Mouse (Mus musculus): ENCODE measurements at regions not wholly inside any gene's neighbourhood (a gene's known extent, or its start where the extent isn't known, plus 50 kb on each side); places are given as distances from the start of the nearest gene placed in this dataset.
"Not testable (repeated sequence)": the region's sequence is repeated elsewhere in the genome, so short reads cannot be mapped to it uniquely, and the experiment has no call there.

DNA sequence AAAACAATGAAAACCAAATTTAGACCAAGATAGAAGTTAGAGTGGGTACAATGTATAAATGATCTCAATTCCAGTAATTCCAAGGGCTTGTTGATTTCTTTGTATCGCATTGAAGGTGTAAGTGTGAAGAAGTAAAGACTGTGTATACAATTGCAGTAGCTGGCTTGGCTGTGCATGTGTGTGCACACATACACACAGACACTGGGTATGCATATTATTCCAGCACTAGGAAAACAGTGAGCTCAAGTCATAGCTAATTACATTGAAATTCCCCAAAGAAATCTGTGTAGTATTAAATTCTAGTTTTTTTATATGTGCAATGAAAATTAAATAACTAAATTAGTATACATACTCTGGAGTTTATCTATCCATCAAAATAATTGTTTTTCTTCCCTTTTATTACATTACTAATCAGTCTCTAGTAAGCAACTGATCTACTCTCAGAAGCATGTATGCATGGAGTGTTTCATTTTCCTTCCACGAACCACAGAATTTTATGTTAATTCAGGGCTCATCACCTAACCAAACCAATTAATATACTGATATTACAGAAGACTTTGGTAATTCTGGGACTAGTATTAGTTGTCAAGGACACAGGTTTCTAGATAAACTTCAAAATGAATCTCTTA is 56.5 kb downstream of the Gm8797 start:
- H3K27ac ChIP-seq (replicated peaks), result no peak overlapping the region
- WGBS, result 78% methylated on average over 2 of the region's 2 CpGs
- H3K4me3 ChIP-seq, result no peak overlapping the region
- ATAC-seq (ENCODE audit: low read depth), result peak; percentile 61; the same call in 1 of the 2 replicates
- no peaks in the 10 kb centered on the region for H3K27me3 ChIP-seq
- no peaks in the 10 kb centered on the region for H3K9me3 ChIP-seq
- no peak overlapping the region for H3K4me2 ChIP-seq
- no peak overlapping the region for H3K9ac ChIP-seq
- H3K4me1 ChIP-seq (replicated peaks), result no peaks in the 10 kb centered on the region
- H3K36me3 ChIP-seq, result no peaks in the 10 kb centered on the region

DNA sequence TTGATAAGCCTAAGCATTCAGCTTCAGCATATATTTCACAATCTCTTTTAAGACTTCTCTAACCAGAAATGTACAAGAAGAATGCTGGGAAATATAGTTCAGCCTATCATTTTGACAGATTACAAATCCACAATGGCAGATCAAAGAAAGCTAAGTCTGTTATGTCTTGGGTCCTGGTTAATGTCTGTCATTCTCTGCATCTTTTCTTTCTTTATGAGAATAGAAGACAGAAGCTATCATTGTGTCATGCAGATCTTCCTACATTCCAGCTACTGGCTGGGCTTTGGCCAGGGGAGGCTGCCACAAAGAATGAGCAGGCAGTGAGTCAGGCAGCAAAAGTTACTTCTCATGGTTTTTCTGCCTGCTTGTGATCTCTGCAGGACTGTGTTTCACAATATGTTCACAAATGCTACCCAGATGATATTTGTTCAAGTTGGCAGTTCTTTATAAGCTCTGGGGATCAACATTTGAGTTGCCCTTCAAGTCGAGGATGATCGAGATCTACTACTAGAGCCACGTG is 60.5 kb downstream of the Gm8797 start:
- H3K4me1 ChIP-seq (replicated peaks), result no peaks in the 10 kb centered on the region

DNA sequence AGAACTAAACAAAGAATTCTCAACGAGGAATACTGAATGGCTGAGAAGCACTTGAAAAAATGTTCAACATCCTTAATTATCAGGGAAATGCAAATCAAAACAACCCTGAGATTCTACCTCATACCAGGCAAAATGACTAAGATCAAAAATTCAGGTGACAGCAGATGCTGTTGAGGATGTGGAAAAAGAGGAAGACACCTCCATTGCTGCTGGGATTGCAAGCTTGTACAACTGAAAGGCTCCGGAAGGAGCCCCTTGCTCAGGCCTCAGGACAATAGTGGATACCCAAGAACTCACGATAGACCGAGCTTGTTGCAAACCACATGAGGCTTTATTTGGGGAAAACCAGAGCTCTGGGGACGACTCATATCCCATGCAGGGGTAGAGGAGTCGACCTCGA is 69.6 kb downstream of the Gm8797 start:
- ATAC-seq (ENCODE audit: low read depth); H3K4me3 ChIP-seq; H3K9me3 ChIP-seq; H3K4me1 ChIP-seq (replicated peaks); H3K27ac ChIP-seq (replicated peaks); H3K36me3 ChIP-seq; H3K4me2 ChIP-seq; H3K27me3 ChIP-seq; H3K9ac ChIP-seq: not testable (repeated sequence)
- WGBS, result 88% methylated on average over 7 of the region's 7 CpGs

More for the DNA sequence above, 60.5 kb downstream of the Gm8797 start:
- no peak overlapping the region for H3K4me3 ChIP-seq
- H3K27ac ChIP-seq (replicated peaks), result no peak overlapping the region
- H3K9ac ChIP-seq, result no peak overlapping the region
- no peak overlapping the region for H3K4me2 ChIP-seq
- no peaks in the 10 kb centered on the region for H3K9me3 ChIP-seq
- no peaks in the 10 kb centered on the region for H3K27me3 ChIP-seq
- H3K36me3 ChIP-seq, result no peaks in the 10 kb centered on the region
- no peak for ATAC-seq (ENCODE audit: low read depth)
- 89% methylated on average over 3 of the region's 3 CpGs for WGBS

DNA sequence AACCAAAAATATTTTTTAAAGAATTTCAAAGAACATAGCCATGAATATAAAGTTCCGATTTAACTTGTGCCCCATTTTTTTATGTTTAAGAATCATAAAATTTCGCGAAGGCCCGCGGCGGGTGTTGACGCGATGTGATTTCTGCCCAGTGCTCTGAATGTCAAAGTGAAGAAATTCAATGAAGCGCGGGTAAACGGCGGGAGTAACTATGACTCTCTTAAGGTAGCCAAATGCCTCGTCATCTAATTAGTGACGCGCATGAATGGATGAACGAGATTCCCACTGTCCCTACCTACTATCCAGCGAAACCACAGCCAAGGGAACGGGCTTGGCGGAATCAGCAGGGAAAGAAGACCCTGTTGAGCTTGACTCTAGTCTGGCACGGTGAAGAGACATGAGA is 109.6 kb downstream of the Gm8797 start:
- not testable (repeated sequence) for ATAC-seq (ENCODE audit: low read depth); H3K9ac ChIP-seq; H3K4me2 ChIP-seq; H3K27me3 ChIP-seq; H3K4me3 ChIP-seq; H3K9me3 ChIP-seq; H3K4me1 ChIP-seq (replicated peaks); H3K27ac ChIP-seq (replicated peaks); H3K36me3 ChIP-seq
- WGBS, result 27% methylated on average over 20 of the region's 20 CpGs

DNA sequence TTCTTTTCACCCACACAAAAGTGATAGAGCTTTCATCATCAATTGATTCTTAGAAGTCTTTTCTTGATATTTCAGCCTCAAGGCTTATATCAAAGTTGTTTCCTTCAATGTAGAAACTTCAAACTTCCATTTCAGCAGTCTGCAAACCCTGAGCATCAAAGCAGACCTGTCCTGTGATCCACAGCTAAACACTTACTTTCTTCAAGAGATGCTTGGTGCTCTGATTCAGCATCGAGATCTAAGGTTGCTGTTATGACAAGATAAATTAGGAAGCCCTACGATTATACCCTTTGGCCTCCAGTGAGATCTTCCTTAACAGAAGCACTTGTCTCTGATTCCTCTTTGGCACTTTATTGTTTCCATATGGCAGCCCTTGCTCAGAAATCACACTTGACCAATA is 119.8 kb downstream of the Gm8797 start:
- 87% methylated on average over 2 of the region's 2 CpGs for WGBS
- Histone ChIP-seq H3K4me1 (replicated peaks) (no peaks in the 10 kb centered on the region), H3K9ac (no peak overlapping the region), H3K4me2 (no peak overlapping the region), H3K36me3 (no peaks in the 10 kb centered on the region), H3K9me3 (no peaks in the 10 kb centered on the region), H3K27me3 (no peaks in the 10 kb centered on the region), H3K4me3 (no peak overlapping the region), H3K27ac (replicated peaks) (no peak overlapping the region)
- no peak for ATAC-seq (ENCODE audit: low read depth)

DNA sequence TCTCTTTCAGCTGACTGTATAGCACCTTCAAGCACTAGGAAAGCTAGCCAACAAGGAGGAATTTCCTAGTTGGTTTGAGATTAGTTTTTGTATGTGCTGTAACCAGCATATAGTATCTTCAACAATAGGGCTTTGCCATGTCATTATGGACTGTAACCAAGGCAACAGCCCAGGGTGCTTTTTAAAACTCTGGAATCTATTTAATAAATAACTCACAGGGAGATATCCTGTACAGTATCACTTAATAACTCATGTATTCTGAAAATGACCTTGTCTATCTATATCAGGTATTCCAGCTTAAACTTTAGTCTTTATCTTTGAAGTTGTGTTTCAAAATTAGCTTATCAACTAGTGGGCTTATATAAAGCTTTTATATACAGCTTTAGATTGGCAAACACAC is 128.5 kb downstream of the Gm8797 start:
- Histone ChIP-seq H3K4me3 (no peak overlapping the region), H3K9me3 (no peaks in the 10 kb centered on the region), H3K4me2 (no peak overlapping the region), H3K36me3 (no peaks in the 10 kb centered on the region), H3K4me1 (replicated peaks) (no peaks in the 10 kb centered on the region), H3K9ac (no peak overlapping the region), H3K27ac (replicated peaks) (no peak overlapping the region), H3K27me3 (no peaks in the 10 kb centered on the region)
- ATAC-seq (ENCODE audit: low read depth), result no peak

DNA sequence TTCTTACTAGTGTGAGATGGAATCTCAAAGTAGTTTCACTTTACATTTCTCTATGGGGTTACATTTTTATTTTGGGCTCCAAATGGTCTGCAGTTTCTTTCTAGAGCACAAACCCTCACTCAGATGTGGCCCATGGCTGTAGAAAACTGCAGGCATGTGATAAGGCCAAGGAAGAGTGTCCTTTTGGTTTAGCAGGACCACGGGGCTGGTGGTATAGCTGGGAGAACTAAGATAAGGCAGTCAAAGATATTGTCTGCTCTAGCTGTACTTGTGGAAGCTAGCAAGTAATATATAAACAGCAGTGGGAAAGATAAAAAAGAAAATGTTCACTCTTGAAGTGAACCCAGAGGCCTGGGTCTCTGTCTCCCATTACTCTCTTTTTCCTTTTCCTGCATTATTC is 166.9 kb downstream of the Gm8797 start:
- 94% methylated on average over 1 of the region's 1 CpGs for WGBS
- Histone ChIP-seq H3K27me3 (no peaks in the 10 kb centered on the region), H3K9me3 (no peaks in the 10 kb centered on the region), H3K9ac (no peak overlapping the region), H3K4me2 (no peak overlapping the region), H3K4me3 (no peak overlapping the region), H3K4me1 (replicated peaks) (no peaks in the 10 kb centered on the region), H3K27ac (replicated peaks) (no peak overlapping the region), H3K36me3 (no peaks in the 10 kb centered on the region)
- no peak for ATAC-seq (ENCODE audit: low read depth)

DNA sequence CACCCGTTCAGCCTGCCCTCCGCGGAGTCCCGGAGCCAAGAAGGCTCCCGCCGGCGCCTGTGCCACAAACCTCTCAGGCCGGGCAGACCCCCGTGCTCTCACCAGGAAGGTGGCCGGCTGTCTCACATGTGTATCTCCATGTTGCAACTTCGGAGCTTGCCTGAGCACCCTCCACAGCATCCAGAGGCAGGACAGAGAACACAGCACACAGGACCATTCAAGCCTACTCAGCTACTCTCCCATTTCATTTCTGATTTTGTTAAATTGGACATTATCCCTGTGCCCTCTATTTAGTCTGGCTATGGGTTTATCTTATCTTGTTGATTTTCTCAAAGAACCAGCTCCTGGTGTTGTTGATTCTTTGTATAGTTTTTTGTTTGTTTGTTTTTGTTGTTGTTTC is 199.6 kb downstream of the Gm8797 start:
- not testable (repeated sequence) for H3K27ac ChIP-seq (replicated peaks); H3K4me3 ChIP-seq; H3K27me3 ChIP-seq; H3K4me2 ChIP-seq; H3K36me3 ChIP-seq; H3K4me1 ChIP-seq (replicated peaks); H3K9me3 ChIP-seq; H3K9ac ChIP-seq; ATAC-seq (ENCODE audit: low read depth)
- WGBS, result 93% methylated on average over 11 of the region's 11 CpGs

DNA sequence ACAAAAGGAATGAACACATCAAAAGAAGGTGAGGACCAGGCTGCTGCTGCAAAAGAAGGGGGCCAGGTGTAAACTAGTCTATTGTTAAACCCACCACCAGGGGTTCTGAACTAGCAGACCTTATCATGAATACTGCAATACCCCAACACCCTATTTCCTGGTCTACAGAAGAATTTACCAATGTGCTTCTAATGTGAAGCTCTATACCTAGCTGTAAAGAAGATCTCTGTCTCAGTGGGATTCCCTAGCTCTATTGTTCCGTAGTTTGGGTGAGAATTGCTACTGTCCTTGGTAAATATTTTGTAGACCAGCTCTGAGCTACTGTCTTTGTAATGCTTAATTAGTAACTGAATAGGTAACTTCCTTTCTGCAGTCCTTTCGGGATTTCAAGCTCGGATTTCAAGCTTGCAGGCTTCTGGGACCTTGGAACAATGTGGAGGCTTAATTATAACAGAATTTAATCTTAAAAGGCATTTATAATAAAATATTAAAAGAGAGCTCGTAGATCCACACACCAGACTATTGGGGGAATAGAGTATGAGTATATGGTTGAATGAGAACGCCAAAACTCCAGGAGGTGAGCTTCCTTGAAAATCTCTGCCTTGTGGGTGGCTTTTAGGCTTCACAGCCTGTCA is 238.5 kb downstream of the Gm8797 start:
- H3K4me3 ChIP-seq; H3K4me1 ChIP-seq (replicated peaks); H3K4me2 ChIP-seq; H3K27ac ChIP-seq (replicated peaks); H3K9me3 ChIP-seq; ATAC-seq (ENCODE audit: low read depth); H3K9ac ChIP-seq; H3K36me3 ChIP-seq; H3K27me3 ChIP-seq: not testable (repeated sequence)
- 82% methylated on average over 5 of the region's 5 CpGs for WGBS

DNA sequence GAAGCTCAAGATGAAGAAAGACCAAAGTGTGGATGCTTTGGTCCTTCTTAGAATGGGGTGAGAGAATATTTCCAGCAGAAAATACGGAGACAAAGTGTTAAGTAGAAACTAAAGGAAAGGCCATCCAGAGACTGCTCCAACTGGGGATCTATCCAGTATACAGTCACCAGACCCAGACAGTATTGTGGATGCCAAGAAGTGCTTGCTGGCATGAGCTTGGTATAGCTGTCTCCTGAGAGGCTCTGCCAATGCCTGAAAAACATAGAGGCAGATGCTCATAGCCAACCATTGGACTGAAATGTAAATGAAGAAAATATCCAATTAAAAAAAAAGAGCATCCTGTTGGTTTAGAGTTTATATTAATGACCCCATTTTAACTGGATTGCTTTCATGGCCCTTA is 253.8 kb downstream of the Gm8797 start:
- 84% methylated on average over 1 of the region's 1 CpGs for WGBS
- no peak overlapping the region for H3K4me2 ChIP-seq
- H3K9ac ChIP-seq, result no peak overlapping the region
- no peaks in the 10 kb centered on the region for H3K27me3 ChIP-seq
- H3K27ac ChIP-seq (replicated peaks), result no peak overlapping the region
- no peaks in the 10 kb centered on the region for H3K4me1 ChIP-seq (replicated peaks)
- H3K36me3 ChIP-seq, result no peaks in the 10 kb centered on the region
- no peaks in the 10 kb centered on the region for H3K9me3 ChIP-seq
- no peak overlapping the region for H3K4me3 ChIP-seq
- ATAC-seq (ENCODE audit: low read depth), result no peak

DNA sequence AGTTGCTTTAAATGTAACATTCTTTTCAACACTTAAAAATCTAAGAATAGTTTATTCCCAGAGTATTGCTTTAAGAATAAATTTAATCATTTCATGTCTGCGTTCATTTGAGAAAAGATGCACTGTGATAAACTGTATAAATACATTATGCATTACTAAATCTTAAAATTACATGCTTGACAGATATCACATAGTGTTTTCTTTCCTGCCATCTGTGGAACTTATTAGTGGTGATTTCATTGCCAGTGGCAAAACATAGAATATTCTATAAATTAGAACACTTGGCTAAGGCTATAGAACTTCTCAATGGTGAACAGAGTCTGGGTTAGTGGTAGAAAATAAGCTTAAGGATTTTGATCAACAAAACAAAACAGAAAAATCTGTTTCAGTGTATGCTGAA is 268.1 kb downstream of the Gm8797 start:
- H3K4me1 ChIP-seq (replicated peaks), result no peaks in the 10 kb centered on the region
- H3K4me2 ChIP-seq, result no peak overlapping the region
- H3K9ac ChIP-seq, result no peak overlapping the region
- no peak overlapping the region for H3K27ac ChIP-seq (replicated peaks)
- no peaks in the 10 kb centered on the region for H3K27me3 ChIP-seq
- ATAC-seq (ENCODE audit: low read depth), result no peak
- no peaks in the 10 kb centered on the region for H3K9me3 ChIP-seq
- no peak overlapping the region for H3K4me3 ChIP-seq
- no peaks in the 10 kb centered on the region for H3K36me3 ChIP-seq
- 84% methylated on average over 1 of the region's 1 CpGs for WGBS

DNA sequence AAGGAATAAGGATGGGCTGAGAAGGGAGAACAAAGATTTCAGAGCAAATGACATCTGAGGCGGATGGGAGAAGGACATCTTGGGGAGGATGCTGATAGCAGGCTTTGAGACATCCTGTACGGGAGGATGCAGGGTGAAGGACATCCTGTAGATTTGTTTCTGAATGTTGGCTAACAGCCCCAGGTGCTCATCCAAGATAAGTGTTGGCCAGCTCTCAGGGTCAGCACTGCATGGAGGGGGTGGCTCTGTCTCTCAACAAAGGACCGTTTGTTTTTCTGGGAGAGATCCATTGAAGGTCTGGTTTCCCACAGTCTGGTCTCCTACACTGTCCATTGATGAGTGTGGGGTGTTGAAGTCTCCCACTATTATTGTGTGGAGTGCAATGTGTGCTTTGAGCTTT is 290.7 kb downstream of the Gm8797 start:
- not testable (repeated sequence) for H3K27ac ChIP-seq (replicated peaks); H3K4me2 ChIP-seq; H3K9ac ChIP-seq; H3K9me3 ChIP-seq; H3K36me3 ChIP-seq; ATAC-seq (ENCODE audit: low read depth); H3K27me3 ChIP-seq; H3K4me3 ChIP-seq; H3K4me1 ChIP-seq (replicated peaks)
- WGBS, result 81% methylated on average over 3 of the region's 3 CpGs

DNA sequence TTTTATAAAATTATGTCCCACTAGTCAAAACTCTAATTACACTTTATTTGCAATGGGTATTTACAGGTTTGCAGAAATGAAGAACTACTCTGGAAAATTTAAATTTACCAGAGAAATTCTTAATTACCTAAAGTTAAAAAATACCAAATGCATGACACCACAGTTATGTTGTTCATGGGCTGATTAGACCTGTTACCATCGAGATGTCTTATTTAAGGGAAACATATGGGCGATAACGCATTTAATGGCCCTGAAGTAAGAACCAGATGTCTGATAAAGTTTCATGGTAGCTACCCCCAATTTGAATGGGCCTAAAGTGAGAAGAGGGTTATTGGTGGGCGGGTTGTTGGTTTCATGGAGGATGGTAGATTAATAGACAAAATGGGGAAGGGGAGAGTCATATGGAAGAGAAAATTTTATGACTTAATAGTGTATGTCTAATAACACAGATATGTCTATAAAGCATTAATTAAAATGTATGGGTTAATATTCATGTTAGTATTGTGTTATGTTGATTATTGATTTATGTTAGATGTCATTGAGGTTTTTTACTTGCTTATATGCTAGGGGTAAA is 299.0 kb downstream of the Gm8797 start:
- H3K4me2 ChIP-seq, result no peak overlapping the region
- no peaks in the 10 kb centered on the region for H3K36me3 ChIP-seq
- no peak overlapping the region for H3K27ac ChIP-seq (replicated peaks)
- 89% methylated on average over 4 of the region's 4 CpGs for WGBS
- no peak overlapping the region for H3K9ac ChIP-seq
- no peak for ATAC-seq (ENCODE audit: low read depth)
- no peak overlapping the region for H3K4me3 ChIP-seq
- H3K27me3 ChIP-seq, result no peaks in the 10 kb centered on the region
- no peaks in the 10 kb centered on the region for H3K9me3 ChIP-seq
- no peaks in the 10 kb centered on the region for H3K4me1 ChIP-seq (replicated peaks)

Measured in neural tube, embryonic 13.5 days (tissue).